Mouse (Mus musculus) bone marrow, adult 2 months (tissue): ENCODE measurements around the gene Cbln1. TPM values are rescaled to one million over a fixed set of nuclear protein-coding genes. Genes with fewer than 3 reads are reported as not detected.

Experiments used
- H3K27ac ChIP-seq: fragments of 200-500 bp; 2 replicates; pipeline ENCODE4 v1.5.1; 2012; ENCODE audit warnings: low read depth, mild to moderate bottlenecking, control low read depth, inconsistent platforms, low read length; ENCODE audit not compliant: control insufficient read depth, poor library complexity, insufficient read depth
- H3K4me1 ChIP-seq: fragments of 200-500 bp; 2 replicates; pipeline ENCODE4 v1.6.1; 2011; ENCODE audit warnings: low read length; ENCODE audit not compliant: control insufficient read depth, insufficient read depth
- H3K4me3 ChIP-seq: fragments of 200-500 bp; replicated peaks from 2 replicates; pipeline ENCODE3; 2011; ENCODE audit warnings: mild to moderate bottlenecking, low read depth, low read length, control low read depth; ENCODE audit not compliant: control insufficient read depth
- CTCF ChIP-seq: fragments of 200-500 bp; IDR thresholded peaks from 2 replicates; pipeline ENCODE4 v1.5.1; 2011; ENCODE audit warnings: low read length, control low read depth; ENCODE audit not compliant: control insufficient read depth, insufficient read depth
- POLR2A ChIP-seq: fragments of 200-500 bp; IDR thresholded peaks from 2 replicates; pipeline ENCODE4 v1.6.1; 2011; ENCODE audit warnings: low read depth, mild to moderate bottlenecking, control low read depth, low read length, borderline replicate concordance; ENCODE audit not compliant: control insufficient read depth
- WGBS: fragments of 180-500 bp; shearing (Covaris S2); methylation state at CpG from one replicate; pipeline ENCODE4 v1.1.7; 2018; 5-methylcytosine and 5-hydroxymethylcytosine counted together
- polyA plus RNA-seq: library from polyadenylated mRNA; stranded (reverse); fragments of >200 nt; gene quantifications from 2 replicates; pipeline ENCODE4 v1.2.4, GENCODE M21; 2011; ENCODE audit warnings: low replicate concordance; ENCODE audit not compliant: missing spikeins, insufficient read depth, insufficient read length

The Cbln1 gene
- polyA plus RNA-seq, 1 experiment = 4.2 TPM

GRCm38 (mm10) chr8:87497641-87498040 lies 25.2 kb upstream of the Cbln1 start:
- no peaks in the 10 kb centered on the region for H3K4me1 ChIP-seq

GRCm38 (mm10) chr8:87496511-87496910 lies 24.1 kb upstream of the Cbln1 start:
- H3K4me1 ChIP-seq = no peaks in the 10 kb centered on the region
- no peak overlapping the region for H3K27ac ChIP-seq
- 79% methylated on average over 7 of the region's 7 CpGs for WGBS
- no peak overlapping the region for H3K4me3 ChIP-seq
- TF ChIP-seq CTCF = no peak
- no peak for TF ChIP-seq POLR2A

More at GRCm38 (mm10) chr8:87497641-87498040, 25.2 kb upstream of the Cbln1 start:
- no peak for TF ChIP-seq POLR2A
- no peak for TF ChIP-seq CTCF
- Histone ChIP-seq H3K27ac (no peak overlapping the region), H3K4me3 (no peak overlapping the region)
- WGBS = 79% methylated on average over 6 of the region's 6 CpGs

- Histone ChIP-seq H3K4me1 (no peaks in the 10 kb centered on the region), H3K27ac (no peak overlapping the region), H3K4me3 (no peak overlapping the region)
- WGBS = 73% methylated on average over 9 of the region's 9 CpGs
- TF ChIP-seq CTCF = no peak
- TF ChIP-seq POLR2A = no peak
Measured at GRCm38 (mm10) chr8:87494862-87495261, 22.5 kb upstream of the Cbln1 start.

- no peak overlapping the region for H3K27ac ChIP-seq
- WGBS = 50% methylated on average over 5 of the region's 5 CpGs
- no peak overlapping the region for H3K4me3 ChIP-seq
- no peaks in the 10 kb centered on the region for H3K4me1 ChIP-seq
- TF ChIP-seq CTCF (no peak), POLR2A (no peak)
Measured at GRCm38 (mm10) chr8:87489841-87490415, 17.5 kb upstream of the Cbln1 start.

GRCm38 (mm10) chr8:87481396-87481795 lies 9.0 kb upstream of the Cbln1 start:
- Histone ChIP-seq H3K4me3 (no peak overlapping the region), H3K27ac (no peak overlapping the region), H3K4me1 (no peaks in the 10 kb centered on the region)
- TF ChIP-seq CTCF = no peak
- no peak for TF ChIP-seq POLR2A
- 57% methylated on average over 1 of the region's 1 CpGs for WGBS

DNA sequence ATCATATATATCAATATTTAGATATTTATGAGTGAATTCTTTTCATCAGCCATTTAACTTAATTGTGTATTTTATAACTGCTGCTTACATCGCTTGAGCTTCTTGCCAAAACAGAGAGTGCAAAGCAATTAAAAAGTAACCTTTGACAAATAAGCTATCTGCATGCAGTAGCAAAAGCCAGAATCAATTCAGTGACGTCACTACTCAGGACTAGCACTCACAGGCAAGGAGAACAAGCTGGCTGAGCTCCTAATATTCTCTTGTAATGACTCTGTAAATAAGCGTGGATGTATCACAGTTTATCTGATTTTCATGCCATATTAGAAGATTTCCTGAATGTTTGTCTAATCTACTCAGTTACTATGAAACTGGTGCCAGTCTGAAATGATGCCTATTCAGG lies 5.8 kb upstream of the Cbln1 start:
- WGBS = 67% methylated on average over 3 of the region's 3 CpGs
- H3K4me3 ChIP-seq = no peak overlapping the region
- no peak overlapping the region for H3K27ac ChIP-seq
- TF ChIP-seq CTCF = no peak
- TF ChIP-seq POLR2A = no peak
- H3K4me1 ChIP-seq = no peaks in the 10 kb centered on the region

DNA sequence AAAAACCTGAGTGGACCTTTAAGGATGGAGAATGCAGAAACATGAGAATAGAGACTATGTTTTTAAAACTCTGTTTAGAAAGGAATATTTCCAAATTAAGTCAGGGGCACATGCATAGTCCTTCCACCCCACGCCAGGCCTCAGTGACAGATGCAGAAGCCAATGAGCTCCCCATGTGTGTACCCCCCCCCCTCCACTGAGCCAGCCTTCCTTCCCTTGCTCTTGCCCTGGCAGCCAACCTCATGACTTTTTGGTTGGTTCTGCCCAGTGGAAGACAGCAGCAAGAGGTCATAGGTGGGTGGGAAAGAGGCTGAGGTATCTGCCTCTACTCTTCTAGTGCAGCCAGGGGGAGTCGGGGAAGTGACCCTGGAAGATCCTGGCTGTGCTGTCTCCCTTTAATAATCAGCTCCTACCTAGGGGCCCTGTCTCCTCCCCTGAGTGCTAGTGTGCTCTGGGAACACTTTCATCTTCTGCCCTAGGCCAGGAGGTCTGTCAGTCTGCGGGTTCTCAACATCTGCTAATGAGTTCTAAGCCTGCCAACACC lies 4.8 kb upstream of the Cbln1 start:
- Histone ChIP-seq H3K4me3 (no peak overlapping the region), H3K27ac (no peak overlapping the region), H3K4me1 (no peaks in the 10 kb centered on the region)
- WGBS = 52% methylated on average over 3 of the region's 3 CpGs
- no peak for TF ChIP-seq CTCF
- no peak for TF ChIP-seq POLR2A

DNA sequence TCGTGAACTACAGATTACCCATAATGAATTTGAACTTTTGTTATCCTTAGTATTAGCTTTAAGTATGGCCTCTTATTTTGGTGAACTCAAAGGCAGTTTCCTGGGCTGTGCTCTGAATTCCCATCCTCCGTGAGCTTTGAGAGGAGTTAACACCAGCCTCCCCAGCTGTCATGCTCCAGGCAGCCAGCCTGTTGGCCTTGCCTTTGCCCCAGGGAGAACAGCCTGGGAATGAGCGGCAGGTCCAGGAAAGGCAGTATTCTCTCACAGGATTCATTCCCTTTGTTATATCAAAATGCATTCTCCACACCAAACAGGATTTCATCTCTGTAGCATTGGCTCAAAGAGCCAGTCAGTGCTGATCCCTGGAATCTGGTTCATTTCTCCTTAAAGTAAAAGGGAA lies 3.1 kb upstream of the Cbln1 start:
- Histone ChIP-seq H3K27ac (no peak overlapping the region), H3K4me3 (no peak overlapping the region), H3K4me1 (no peaks in the 10 kb centered on the region)
- no peak for TF ChIP-seq CTCF
- no peak for TF ChIP-seq POLR2A
- WGBS = 74% methylated on average over 3 of the region's 3 CpGs

DNA sequence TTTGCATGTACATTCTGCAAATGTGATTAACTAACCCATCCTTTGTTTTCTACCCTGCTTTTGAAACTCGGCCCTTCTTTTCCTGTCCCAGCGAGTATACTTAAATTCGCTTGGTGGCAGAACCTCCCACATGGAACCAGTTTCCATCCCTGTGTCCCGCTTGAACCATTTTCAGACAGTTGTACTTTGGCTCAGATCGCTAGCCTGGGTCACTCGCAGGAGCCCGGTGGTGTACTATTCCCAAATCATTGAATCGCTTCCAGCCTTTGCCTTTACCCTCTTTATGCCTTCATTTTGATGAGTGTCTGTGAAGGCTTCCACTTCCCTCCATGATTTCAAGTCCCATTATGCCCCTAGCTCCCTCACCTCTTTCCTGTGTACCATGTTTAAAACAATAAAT lies 2.0 kb upstream of the Cbln1 start:
- WGBS = 72% methylated on average over 8 of the region's 8 CpGs
- H3K4me1 ChIP-seq = no peaks in the 10 kb centered on the region
- H3K27ac ChIP-seq = no peak overlapping the region
- TF ChIP-seq CTCF (no peak), POLR2A (no peak)
- H3K4me3 ChIP-seq = no peak overlapping the region
